ENCODE assay signal across 28 mouse cellular contexts in genomic region chr4:32977331-32977730, GRCm38 (mm10). TPM values are rescaled to one million over a fixed set of nuclear protein-coding genes. Genes with fewer than 3 reads are reported as not detected.
DNase-seq lines count a peak whose midpoint lies in the region; ATAC-seq lines count a peak whose summit lies in the region.
"Had no signal": no experiment of that assay in that cellular context is flagged by ENCODE, and none has a peak within 500 bp of the region (broad histone marks: within the 10 kb centered on the region; RNA-seq: fewer than 3 reads in every experiment).

No protein-coding gene starts in this region.

- no peaks in the 10 kb centered on the region for H3K27me3 ChIP-seq in hindbrain, embryonic 15.5 days
- H3K27me3 ChIP-seq in hindbrain, embryonic 12.5 days, result 0 out of 2 replicates have a peak, but pooled peaks cover 4% of the 10 kb centered on the region
- H3K27me3 ChIP-seq: embryonic facial prominence, embryonic 15.5 days; heart, embryonic 12.5 days; heart, embryonic 15.5 days had no signal

- no peak overlapping the region for H3K4me2 ChIP-seq in hindbrain, embryonic 15.5 days
- H3K4me2 ChIP-seq in hindbrain, embryonic 12.5 days (replicated peaks), result no peak overlapping the region
- H3K4me2 ChIP-seq: embryonic facial prominence, embryonic 12.5 days; embryonic facial prominence, embryonic 15.5 days; heart, embryonic 12.5 days; heart, embryonic 15.5 days; hindbrain, embryonic 13.5 days had no signal

- peaks cover 5% of the 10 kb centered on the region; the same call in 1 of the 2 replicates for H3K9me3 ChIP-seq in hindbrain, embryonic 15.5 days
- H3K9me3 ChIP-seq in hindbrain, embryonic 12.5 days (replicated peaks), result peaks cover 15% of the 10 kb centered on the region

- peak; percentile 11 for DNase-seq in CD4-positive helper T cell, adult 2 months (ENCODE audit: low read depth, low spot score)
- peak; percentile 74 for DNase-seq in R1 (ENCODE audit: low read depth, low spot score)
- DNase-seq in kidney, postnatal 36 days, result no peak
- no peak for DNase-seq in heart, postnatal 4 days
- DNase-seq: adrenal gland, adult 2 months; adrenal gland, postnatal 14 days; B cell, adult 2 months; cerebellum, adult 11 months; cerebellum, adult 2 months; cerebellum, adult 9-11 months; cerebellum, postnatal 25 days; forebrain, postnatal 0 days; gastrocnemius, adult 2 months; gastrocnemius, postnatal 14 days; heart, adult 11 months; heart, postnatal 14 days had no signal

- no peak overlapping the region for H3K4me3 ChIP-seq in hindbrain, embryonic 15.5 days
- H3K4me3 ChIP-seq in hindbrain, embryonic 12.5 days, result no peak overlapping the region
- H3K4me3 ChIP-seq: embryonic facial prominence, embryonic 12.5 days; embryonic facial prominence, embryonic 15.5 days; gastrocnemius, adult 2 months; heart, embryonic 12.5 days; heart, embryonic 15.5 days; hindbrain, embryonic 13.5 days had no signal

- no peak overlapping the region for H3K27ac ChIP-seq in hindbrain, embryonic 15.5 days (replicated peaks)
- no peak overlapping the region for H3K27ac ChIP-seq in hindbrain, embryonic 12.5 days
- H3K27ac ChIP-seq: embryonic facial prominence, embryonic 12.5 days; embryonic facial prominence, embryonic 15.5 days; gastrocnemius, adult 2 months; heart, embryonic 15.5 days; hindbrain, embryonic 13.5 days; hindbrain, postnatal 0 days had no signal

- 87% methylated on average over 4 of the region's 4 CpGs for WGBS in hindbrain, embryonic 15.5 days
- WGBS in hindbrain, embryonic 12.5 days, result 90% methylated on average over 4 of the region's 4 CpGs

- H3K4me1 ChIP-seq in hindbrain, embryonic 15.5 days (replicated peaks), result peaks cover 7% of the 10 kb centered on the region; the same call in 1 of the 2 replicates
- peaks cover 2% of the 10 kb centered on the region; the same call in 1 of the 2 replicates for H3K4me1 ChIP-seq in hindbrain, embryonic 12.5 days
- H3K4me1 ChIP-seq: embryonic facial prominence, embryonic 15.5 days had no signal

- no peak overlapping the region for H3K9ac ChIP-seq in hindbrain, embryonic 15.5 days
- no peak overlapping the region for H3K9ac ChIP-seq in hindbrain, embryonic 12.5 days
- H3K9ac ChIP-seq: embryonic facial prominence, embryonic 12.5 days; embryonic facial prominence, embryonic 15.5 days; forebrain, postnatal 0 days; heart, embryonic 12.5 days; heart, embryonic 15.5 days; hindbrain, embryonic 13.5 days had no signal

- 0 out of 2 replicates have a peak, but pooled peaks have one; percentile 8 for ATAC-seq in hindbrain, embryonic 15.5 days (ENCODE audit: low FRiP score, low read depth)
- ATAC-seq in hindbrain, embryonic 12.5 days (ENCODE audit: low FRiP score), result no peak
- ATAC-seq in megakaryocyte, adult 5-6 weeks (ENCODE audit: poor library complexity, severe bottlenecking), result peak; percentile 61
- ATAC-seq: CD4-positive, CD25-positive, alpha-beta regulatory T cell, adult 4 months; forebrain, embryonic 14.5 days; forebrain, postnatal 0 days; hindbrain, postnatal 0 days; inflammation-experienced regulatory T-cells, adult 6 months had no signal

- H3K36me3 ChIP-seq in hindbrain, embryonic 15.5 days, result no peaks in the 10 kb centered on the region
- H3K36me3 ChIP-seq in hindbrain, embryonic 12.5 days, result 0 out of 2 replicates have a peak, but pooled peaks cover 2% of the 10 kb centered on the region
- H3K36me3 ChIP-seq: embryonic facial prominence, embryonic 12.5 days; embryonic facial prominence, embryonic 15.5 days; heart, embryonic 12.5 days; heart, embryonic 15.5 days had no signal

RNA-seq across cellular contexts. Expression of gene Rragd, which starts 5.5 kb away (rescaled TPM):
- 32.5 and 37.1 TPM in 2 replicates for polyA plus RNA-seq in hindbrain, embryonic 15.5 days (2015; fragmentation: Nextera tagmentation; extraction: Ambion mirVana)
- polyA plus RNA-seq in hindbrain, embryonic 12.5 days (2016; fragmentation: Nextera tagmentation; extraction: Ambion mirVana), result 40.1 and 44.2 TPM in 2 replicates
- 0.33 and 3.5 TPM in 2 replicates for total RNA-seq in megakaryocyte, adult 5-6 weeks (2015)
- 0.24 and 0.44 TPM in 2 replicates for total RNA-seq in megakaryocyte, adult 5-6 weeks (2017)
- total RNA-seq in heart, postnatal 4 days (2021), result 10 to 100 TPM; 81.7 to 84.3 TPM

RNA-seq across cellular contexts. Expression of gene Ankrd6, which starts 26.7 kb away (rescaled TPM):
- polyA plus RNA-seq in hindbrain, embryonic 15.5 days (2015; fragmentation: Nextera tagmentation; extraction: Ambion mirVana), result 23.4 and 26.9 TPM in 2 replicates
- 25.7 and 27.5 TPM in 2 replicates for polyA plus RNA-seq in hindbrain, embryonic 12.5 days (2016; fragmentation: Nextera tagmentation; extraction: Ambion mirVana)
- 0.42 TPM in 1 of 2 replicates, not detected in the other for total RNA-seq in megakaryocyte, adult 5-6 weeks (2015)
- total RNA-seq in megakaryocyte, adult 5-6 weeks (2017), result 0.33 TPM in 1 of 2 replicates, not detected in the other
- total RNA-seq in heart, postnatal 4 days (2021), result 1 to 10 TPM; 7.2 to 8.2 TPM

RNA-seq across cellular contexts. Expression of gene Ube2j1, which starts 53.9 kb away (rescaled TPM):
- polyA plus RNA-seq in hindbrain, embryonic 15.5 days (2015; fragmentation: Nextera tagmentation; extraction: Ambion mirVana), result 67.8 and 71.3 TPM in 2 replicates
- 55.8 TPM in 2 replicates for polyA plus RNA-seq in hindbrain, embryonic 12.5 days (2016; fragmentation: Nextera tagmentation; extraction: Ambion mirVana)
- 57.6 and 61.3 TPM in 2 replicates for total RNA-seq in megakaryocyte, adult 5-6 weeks (2015)
- 59.9 and 65.6 TPM in 2 replicates for total RNA-seq in megakaryocyte, adult 5-6 weeks (2017)
- total RNA-seq in heart, postnatal 4 days (2021), result 10 to 100 TPM; 44.9 to 46.6 TPM

Comparison
In these comparisons a context has a peak if more than half of its experiments do, and no peak if none do; other contexts are left out.
1. DNase-seq: peak in CD4-positive helper T cell, adult 2 months (single experiment) and R1 (single experiment); none in kidney, postnatal 36 days (0 of 2) and heart, postnatal 4 days (single experiment).
2. RNA of gene Rragd, which starts 5.5 kb away (total RNA-seq): 81.7 to 84.3 TPM in heart, postnatal 4 days; 0.24 to 3.5 TPM in megakaryocyte, adult 5-6 weeks; every median in the first group is over 10 times any median in the second.
3. RNA of gene Ankrd6, which starts 26.7 kb away (total RNA-seq): 7.2 to 8.2 TPM in heart, postnatal 4 days; 0.33 to 0.42 TPM in megakaryocyte, adult 5-6 weeks; every median in the first group is over 4 times any median in the second.